Mouse (Mus musculus) hindbrain, embryonic 12.5 days (tissue): ENCODE results near the gene Asb13. TPM values are rescaled to one million over a fixed set of nuclear protein-coding genes. Genes with fewer than 3 reads are reported as not detected.
A peak's percentile ranks its signal among the peaks of the same experiment; 100 is the strongest.

Experiments used
- ATAC-seq: fragments of 200-750 bp; cut with Nextera tagmentation; 2 replicates; pipeline ENCODE4 v1.8.0; 2017; ENCODE audit warnings: moderate TSS enrichment; ENCODE audit not compliant: low FRiP score
- H3K27ac ChIP-seq: fragments of 300-500 bp; sonication (generic); 2 replicates; pipeline ENCODE4 v1.5.1; 2016; ENCODE audit warnings: mild to moderate bottlenecking
- H3K27me3 ChIP-seq: fragments of 300-500 bp; sonication (generic); 2 replicates; pipeline ENCODE4 v1.6.1; 2016; ENCODE audit warnings: mild to moderate bottlenecking
- H3K36me3 ChIP-seq: fragments of 300-500 bp; sonication (generic); 2 replicates; pipeline ENCODE4 v1.6.1; 2016; ENCODE audit warnings: mild to moderate bottlenecking
- H3K4me1 ChIP-seq: fragments of 300-500 bp; sonication (generic); 2 replicates; pipeline ENCODE4 v1.6.1; 2016
- H3K4me2 ChIP-seq: fragments of 300-500 bp; sonication (generic); replicated peaks from 2 replicates; pipeline ENCODE4 v1.6.1; 2016; ENCODE audit warnings: mild to moderate bottlenecking
- H3K4me3 ChIP-seq: fragments of 300-500 bp; sonication (generic); 2 replicates; pipeline ENCODE4 v1.5.1; 2016; ENCODE audit warnings: mild to moderate bottlenecking
- H3K9ac ChIP-seq: fragments of 300-500 bp; sonication (generic); 2 replicates; pipeline ENCODE4 v1.6.1; 2016; ENCODE audit warnings: mild to moderate bottlenecking, moderate library complexity
- H3K9me3 ChIP-seq: fragments of 300-500 bp; sonication (generic); replicated peaks from 2 replicates; pipeline ENCODE4 v1.6.1; 2016; ENCODE audit warnings: mild to moderate bottlenecking
- WGBS: fragments of 180-500 bp; shearing (Covaris S2); methylation state at CpG from one replicate; pipeline ENCODE4 v1.1.7; 2016; 5-methylcytosine and 5-hydroxymethylcytosine counted together
- polyA plus RNA-seq: library from polyadenylated mRNA; unstranded; fragments of >200 nt; fragmentation: Nextera tagmentation; extraction: Ambion mirVana; gene quantifications from 2 replicates; pipeline ENCODE4 v1.2.1, GENCODE M21; 2016

The Asb13 gene
- 11.4 and 12.9 TPM in 2 replicates for polyA plus RNA-seq

- Histone ChIP-seq H3K4me3 (peak within 1 kb of the TSS; percentile 61), H3K9me3 (no peaks in the 10 kb centered on the region), H3K4me1 (0 out of 2 replicates have a peak, but pooled peaks cover 3% of the 10 kb centered on the region), H3K4me2 (peak within 1 kb of the TSS; percentile 70), H3K27me3 (no peaks in the 10 kb centered on the region), H3K36me3 (no peaks in the 10 kb centered on the region), H3K27ac (0 out of 2 replicates have a peak within 1 kb of the TSS, but pooled peaks have one; percentile 30), H3K9ac (peak within 1 kb of the TSS; percentile 71)
- ATAC-seq: peak; percentile 93
- 1% methylated on average over 47 of the region's 47 CpGs for WGBS
These were observed at the start of gene Asb13 for GRCm38 (mm10) chr13:3633895-3634811. Gene Asb13, plus strand, starts transcription at chr13:3634032.

- H3K4me2 ChIP-seq: no peak overlapping the region
- 86% methylated on average over 3 of the region's 3 CpGs for WGBS
- no peak overlapping the region for H3K4me3 ChIP-seq
- no peaks in the 10 kb centered on the region for H3K4me1 ChIP-seq
- no peak for ATAC-seq
- H3K36me3 ChIP-seq: peaks cover 53% of the 10 kb centered on the region
- H3K27ac ChIP-seq: no peak overlapping the region
- no peaks in the 10 kb centered on the region for H3K27me3 ChIP-seq
- no peaks in the 10 kb centered on the region for H3K9me3 ChIP-seq
- no peak overlapping the region for H3K9ac ChIP-seq
These were observed 43.0 kb upstream of the Asb13 start for GRCm38 (mm10) chr13:3590789-3591188.

DNA sequence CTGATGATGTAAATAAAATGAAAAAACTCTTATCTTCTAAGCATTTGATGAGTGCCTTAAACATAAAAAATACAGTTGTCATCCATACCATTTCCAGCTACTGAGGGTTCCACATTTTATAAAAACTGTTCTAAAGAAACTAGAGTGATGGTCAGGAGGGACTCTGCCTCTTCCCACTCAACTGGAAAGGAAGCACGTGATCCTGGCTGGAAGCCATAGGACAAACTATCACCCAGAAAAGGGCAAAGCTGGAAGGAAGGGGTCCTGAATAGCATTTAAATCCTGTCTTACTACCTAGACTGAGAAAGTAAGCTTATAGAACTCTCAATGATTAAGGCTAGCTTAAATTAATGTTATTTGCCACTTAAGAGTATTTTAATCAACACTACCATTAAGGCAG, 39.5 kb upstream of the Asb13 start:
- Histone ChIP-seq H3K9ac (no peak overlapping the region), H3K27me3 (no peaks in the 10 kb centered on the region), H3K9me3 (no peaks in the 10 kb centered on the region), H3K36me3 (peaks cover 54% of the 10 kb centered on the region), H3K4me3 (no peak overlapping the region), H3K4me1 (no peaks in the 10 kb centered on the region), H3K27ac (no peak overlapping the region), H3K4me2 (no peak overlapping the region)
- 93% methylated on average over 1 of the region's 1 CpGs for WGBS
- no peak for ATAC-seq

DNA sequence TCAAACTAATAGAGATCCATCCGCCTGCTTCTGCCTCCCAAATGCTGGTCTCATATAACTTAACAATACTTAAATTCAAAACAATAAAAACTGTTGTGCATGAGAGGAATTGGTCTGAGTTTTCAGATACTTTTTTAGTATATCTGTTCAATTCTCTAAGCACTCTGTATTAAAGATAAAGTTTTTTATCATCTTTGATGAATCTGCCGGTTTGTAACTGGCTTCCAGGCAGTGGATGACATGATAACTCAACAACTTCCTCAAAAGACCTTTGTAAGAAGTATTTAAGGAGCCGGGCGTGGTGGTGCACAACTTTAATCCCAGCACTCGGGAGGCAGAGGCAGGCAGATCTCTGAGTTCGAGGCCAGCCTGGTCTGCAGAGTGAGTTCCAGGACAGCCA, 37.6 kb upstream of the Asb13 start:
- Histone ChIP-seq H3K27me3 (no peaks in the 10 kb centered on the region), H3K4me2 (no peak overlapping the region), H3K27ac (no peak overlapping the region)

GRCm38 (mm10) chr13:3609780-3610117, 24.1 kb upstream of the Asb13 start:
- H3K27me3 ChIP-seq: no peaks in the 10 kb centered on the region
- no peak for ATAC-seq

More for the DNA sequence above, 37.6 kb upstream of the Asb13 start:
- 94% methylated on average over 6 of the region's 6 CpGs for WGBS
- H3K4me3 ChIP-seq: no peak overlapping the region
- H3K36me3 ChIP-seq: peaks cover 42% of the 10 kb centered on the region
- H3K9ac ChIP-seq: no peak overlapping the region
- no peaks in the 10 kb centered on the region for H3K9me3 ChIP-seq
- no peaks in the 10 kb centered on the region for H3K4me1 ChIP-seq
- ATAC-seq: no peak

GRCm38 (mm10) chr13:3610118-3610794, 23.6 kb upstream of the Asb13 start:
- under 1% methylated on average over 45 of the region's 50 CpGs for whole genome bisulfite sequencing
- peak overlapping the region; percentile 93 for H3K4me3 ChIP-seq
- H3K27me3 ChIP-seq: no peaks in the 10 kb centered on the region
- peak overlapping the region; percentile 83 for H3K4me2 ChIP-seq
- H3K9me3 ChIP-seq: no peaks in the 10 kb centered on the region
- H3K4me1 ChIP-seq: peaks cover 7% of the 10 kb centered on the region
- peak overlapping the region; percentile 86 for H3K9ac ChIP-seq
- ATAC-seq: peak; percentile 71
- H3K36me3 ChIP-seq: no peaks in the 10 kb centered on the region
- H3K27ac ChIP-seq: peak overlapping the region; percentile 90

More at GRCm38 (mm10) chr13:3609780-3610117, 24.1 kb upstream of the Asb13 start:
- H3K27ac ChIP-seq: peak overlapping the region; percentile 90; the same call in 1 of the 2 replicates
- WGBS: 26% methylated on average over 8 of the region's 8 CpGs
- H3K9ac ChIP-seq: peak overlapping the region; percentile 86
- H3K36me3 ChIP-seq: no peaks in the 10 kb centered on the region
- H3K4me3 ChIP-seq: peak overlapping the region; percentile 93
- H3K4me1 ChIP-seq: peaks cover 7% of the 10 kb centered on the region
- no peaks in the 10 kb centered on the region for H3K9me3 ChIP-seq
- peak overlapping the region; percentile 83 for H3K4me2 ChIP-seq

GRCm38 (mm10) chr13:3610795-3611438, 22.9 kb upstream of the Asb13 start, which contains the start of gene Fam208b:
Gene Fam208b, minus strand, starts transcription at chr13:3611108.
- Histone ChIP-seq H3K4me1 (peaks cover 7% of the 10 kb centered on the region), H3K27ac (peak within 1 kb of the TSS; percentile 90), H3K27me3 (no peaks in the 10 kb centered on the region), H3K4me3 (peak within 1 kb of the TSS; percentile 93), H3K9ac (peak within 1 kb of the TSS; percentile 86), H3K4me2 (peak within 1 kb of the TSS; percentile 83), H3K9me3 (no peaks in the 10 kb centered on the region), H3K36me3 (no peaks in the 10 kb centered on the region)
- ATAC-seq: peak; percentile 100
- 1% methylated on average over 58 of the region's 58 CpGs for WGBS

GRCm38 (mm10) chr13:3627139-3627538, 6.7 kb upstream of the Asb13 start:
- WGBS: 68% methylated on average over 3 of the region's 3 CpGs
- Histone ChIP-seq H3K9ac (no peak overlapping the region), H3K27me3 (no peaks in the 10 kb centered on the region), H3K4me3 (no peak overlapping the region), H3K4me2 (no peak overlapping the region), H3K27ac (no peak overlapping the region), H3K4me1 (no peaks in the 10 kb centered on the region), H3K36me3 (no peaks in the 10 kb centered on the region), H3K9me3 (no peaks in the 10 kb centered on the region)
- ATAC-seq: no peak

GRCm38 (mm10) chr13:3628102-3628501, 5.7 kb upstream of the Asb13 start:
- no peak overlapping the region for H3K4me3 ChIP-seq
- H3K4me1 ChIP-seq: no peaks in the 10 kb centered on the region
- no peaks in the 10 kb centered on the region for H3K36me3 ChIP-seq
- no peak overlapping the region for H3K4me2 ChIP-seq
- H3K27me3 ChIP-seq: no peaks in the 10 kb centered on the region
- ATAC-seq: no peak
- H3K9ac ChIP-seq: no peak overlapping the region
- no peak overlapping the region for H3K27ac ChIP-seq
- H3K9me3 ChIP-seq: no peaks in the 10 kb centered on the region
- WGBS: 25% methylated on average over 3 of the region's 3 CpGs

GRCm38 (mm10) chr13:3632551-3632950, 1.3 kb upstream of the Asb13 start:
- H3K4me3 ChIP-seq: no peak overlapping the region
- no peaks in the 10 kb centered on the region for H3K27me3 ChIP-seq
- no peak for ATAC-seq

DNA sequence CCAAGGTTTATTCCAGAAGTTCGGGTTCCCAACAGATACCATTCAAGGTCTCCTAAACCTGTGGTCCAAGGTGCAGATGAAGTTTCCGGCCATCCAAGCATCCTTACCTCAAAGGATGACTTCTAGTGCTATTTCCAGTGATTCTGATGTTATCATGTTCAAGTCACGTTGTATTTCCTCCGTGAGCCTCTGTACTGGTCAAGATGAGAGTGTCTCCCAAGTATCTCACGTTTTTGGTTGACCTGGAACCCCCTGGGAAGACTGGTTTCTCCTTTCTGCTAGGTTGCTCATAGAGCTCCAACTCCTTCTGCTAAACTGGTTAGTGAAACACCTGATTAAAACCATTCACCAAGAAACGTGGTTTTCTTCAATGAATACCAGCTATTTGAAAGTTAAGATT, 701 bp upstream of the Asb13 start:
- Histone ChIP-seq H3K27me3 (no peaks in the 10 kb centered on the region), H3K9ac (no peak overlapping the region), H3K4me2 (peak overlapping the region; percentile 70; the same call in 1 of the 2 replicates), H3K4me3 (no peak overlapping the region), H3K36me3 (no peaks in the 10 kb centered on the region), H3K9me3 (no peaks in the 10 kb centered on the region), H3K27ac (no peak overlapping the region), H3K4me1 (0 out of 2 replicates have a peak, but pooled peaks cover 3% of the 10 kb centered on the region)
- 36% methylated on average over 6 of the region's 6 CpGs for WGBS
- no peak for ATAC-seq

More at GRCm38 (mm10) chr13:3632551-3632950, 1.3 kb upstream of the Asb13 start:
- WGBS: 90% methylated on average over 9 of the region's 9 CpGs
- 0 out of 2 replicates have a peak, but pooled peaks cover 3% of the 10 kb centered on the region for H3K4me1 ChIP-seq
- H3K4me2 ChIP-seq: no peak overlapping the region
- H3K9me3 ChIP-seq: no peaks in the 10 kb centered on the region
- H3K36me3 ChIP-seq: no peaks in the 10 kb centered on the region
- no peak overlapping the region for H3K27ac ChIP-seq
- no peak overlapping the region for H3K9ac ChIP-seq

- no peak overlapping the region for H3K27ac ChIP-seq
- whole genome bisulfite sequencing: 97% methylated on average over 3 of the region's 3 CpGs
These were observed 1.2 kb downstream of the Asb13 start for GRCm38 (mm10) chr13:3635076-3635475.

More at GRCm38 (mm10) chr13:3635076-3635475, 1.2 kb downstream of the Asb13 start:
- H3K36me3 ChIP-seq: no peaks in the 10 kb centered on the region
- H3K27me3 ChIP-seq: no peaks in the 10 kb centered on the region
- H3K4me2 ChIP-seq: no peak overlapping the region
- H3K9ac ChIP-seq: no peak overlapping the region
- H3K4me1 ChIP-seq: 0 out of 2 replicates have a peak, but pooled peaks cover 3% of the 10 kb centered on the region
- no peak for ATAC-seq
- no peaks in the 10 kb centered on the region for H3K9me3 ChIP-seq
- no peak overlapping the region for H3K4me3 ChIP-seq
